Mouse (Mus musculus) CH12F3 (cell line): ENCODE measurements around the gene Hcn3.
"Not testable (repeated sequence)": the region's sequence is repeated elsewhere in the genome, so short reads cannot be mapped to it uniquely, and the experiment has no call there.

Experiments
- in situ Hi-C: fragments of 300-500 bp; cut with MboI; formaldehyde crosslinking; loops from 2 replicates; pipeline ENCODE4 v1.14.3; 2020; ENCODE audit warnings: low sequenced_read_pairs

Gene Hcn3

GRCm38 (mm10) chr3:89181749-89182500, 21.9 kb upstream of the Hcn3 start:
- in situ Hi-C loops, result no loop called here

GRCm38 (mm10) chr3:89179056-89179455, 19.1 kb upstream of the Hcn3 start:
- in situ Hi-C loops, result no loop called here

GRCm38 (mm10) chr3:89178107-89178385, 18.1 kb upstream of the Hcn3 start:
- in situ Hi-C loops, result no loop called here

- in situ Hi-C loops, result no loop called here
Observed at GRCm38 (mm10) chr3:89177242-89178106, 17.5 kb upstream of the Hcn3 start, which contains the start of gene Scamp3. Scamp3 (plus strand) TSS chr3:89177473.

- in situ Hi-C loops, result no loop called here
Observed at GRCm38 (mm10) chr3:89176421-89176820, 16.4 kb upstream of the Hcn3 start.

GRCm38 (mm10) chr3:89175544-89175943, 15.5 kb upstream of the Hcn3 start:
- in situ Hi-C loops, result no loop called here

- in situ Hi-C loops, result no loop called here
Observed at GRCm38 (mm10) chr3:89174844-89175243, 14.8 kb upstream of the Hcn3 start.

- in situ Hi-C loops, result no loop called here
Observed at GRCm38 (mm10) chr3:89166945-89167344, 6.9 kb upstream of the Hcn3 start.

GRCm38 (mm10) chr3:89165268-89165870, 5.4 kb upstream of the Hcn3 start:
- in situ Hi-C loops, result no loop called here

- in situ Hi-C loops, result no loop called here
Observed at GRCm38 (mm10) chr3:89164506-89165267, 4.7 kb upstream of the Hcn3 start, which contains the start of gene Clk2. Clk2 (plus strand) TSS chr3:89164795.

- in situ Hi-C loops, result no loop called here
Observed at GRCm38 (mm10) chr3:89163643-89164245, 3.7 kb upstream of the Hcn3 start.

- in situ Hi-C loops, result no loop called here
Observed at GRCm38 (mm10) chr3:89163123-89163522, 3.1 kb upstream of the Hcn3 start.

- in situ Hi-C loops, result no loop called here
Observed at GRCm38 (mm10) chr3:89161786-89162185, 1.8 kb upstream of the Hcn3 start.

GRCm38 (mm10) chr3:89161207-89161606, 1.2 kb upstream of the Hcn3 start:
- in situ Hi-C loops, result not testable (repeated sequence)

GRCm38 (mm10) chr3:89159211-89159610, 785 bp downstream of the Hcn3 start:
- in situ Hi-C loops, result no loop called here

- in situ Hi-C loops, result no loop called here
Observed at GRCm38 (mm10) chr3:89158651-89159050, 1.3 kb downstream of the Hcn3 start.

- in situ Hi-C loops, result no loop called here
Observed at GRCm38 (mm10) chr3:89156951-89157350, 3.0 kb downstream of the Hcn3 start.

- in situ Hi-C loops, result no loop called here
Observed at GRCm38 (mm10) chr3:89152084-89152835, 7.7 kb downstream of the Hcn3 start.

GRCm38 (mm10) chr3:89148567-89148966, 11.4 kb downstream of the Hcn3 start:
- in situ Hi-C loops, result no loop called here

GRCm38 (mm10) chr3:89147979-89148311, 12.1 kb downstream of the Hcn3 start:
- in situ Hi-C loops, result no loop called here
